Mouse (Mus musculus): ENCODE measurements around the gene Cfdp1. TPM values are rescaled to one million over a fixed set of nuclear protein-coding genes. Genes with fewer than 3 reads are reported as not detected.
A peak's percentile ranks its signal among the peaks of the same experiment; 100 is the strongest.

The Cfdp1 gene
- polyA plus RNA-seq, 1 experiment from 2014 or later = 177 TPM

DNA sequence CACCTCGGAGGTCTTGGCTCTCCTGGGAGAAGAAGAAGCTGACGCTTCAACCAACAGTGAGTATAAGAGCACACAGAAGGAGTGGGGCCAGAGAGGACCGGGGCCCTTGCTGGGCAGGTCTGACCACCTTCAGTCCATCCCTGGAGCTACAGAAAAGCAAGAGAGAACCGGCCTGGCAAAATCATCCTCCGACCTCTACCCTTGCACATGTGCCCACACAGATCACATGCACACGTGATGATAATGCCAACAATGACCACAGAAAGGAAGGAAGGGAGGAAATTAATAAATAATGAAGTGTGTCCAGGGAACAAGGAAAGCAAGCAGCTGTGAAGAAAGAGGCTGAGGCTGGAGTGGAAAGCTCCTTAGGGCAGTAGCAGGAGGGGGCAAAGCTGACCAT is 115.2 kb downstream of the Cfdp1 start:
- ATAC-seq (ENCODE audit: low read depth) = no peak
- no peak overlapping the region for H3K9ac ChIP-seq (replicated peaks; ENCODE audit: low read depth, low read length)
- H3K36me3 ChIP-seq (ENCODE audit: control insufficient read depth, insufficient read depth, low read length) = no peaks in the 10 kb centered on the region
- 64% methylated on average over 6 of the region's 6 CpGs for WGBS
- H3K27me3 ChIP-seq (ENCODE audit: control insufficient read depth, insufficient read depth, low read length) = no peaks in the 10 kb centered on the region
- no peaks in the 10 kb centered on the region for H3K9me3 ChIP-seq (ENCODE audit: control insufficient read depth, low read length)
- no peak overlapping the region for H3K4me3 ChIP-seq (ENCODE audit: low read depth, low read length)
- no peak overlapping the region; the same call in 1 of the 2 replicates for H3K4me2 ChIP-seq (ENCODE audit: low read depth, low read length)
- peaks cover 81% of the 10 kb centered on the region for H3K4me1 ChIP-seq (ENCODE audit: control insufficient read depth, insufficient read depth, low read length)
- H3K27ac ChIP-seq (ENCODE audit: low read depth, low read length) = no peak overlapping the region

DNA sequence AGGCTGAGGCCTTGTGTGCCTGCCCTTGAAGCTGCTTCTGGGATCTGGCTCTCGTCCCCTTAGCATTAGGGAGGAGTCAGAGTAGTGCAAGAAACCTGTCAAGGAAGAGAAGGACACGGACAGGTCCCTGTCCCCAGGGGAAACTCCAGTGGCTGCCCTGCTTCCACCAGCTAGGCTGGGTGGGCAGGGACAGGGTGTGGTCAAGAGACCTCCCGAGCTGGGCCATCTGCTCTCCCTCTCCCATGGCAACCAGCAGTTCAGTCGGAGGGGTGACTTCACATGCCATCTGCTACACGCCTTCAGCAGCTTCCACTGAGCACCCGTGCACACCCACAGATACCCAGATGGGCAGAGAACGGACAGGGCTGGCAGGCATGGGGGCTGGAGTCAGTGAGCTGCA is 117.8 kb downstream of the Cfdp1 start:
- ATAC-seq (ENCODE audit: low read depth) = no peak
- peak overlapping the region; percentile 28; the same call in 1 of the 2 replicates for H3K27ac ChIP-seq (ENCODE audit: low read depth, low read length)
- H3K36me3 ChIP-seq (ENCODE audit: control insufficient read depth, insufficient read depth, low read length) = no peaks in the 10 kb centered on the region
- H3K9ac ChIP-seq (replicated peaks; ENCODE audit: low read depth, low read length) = no peak overlapping the region
- H3K4me3 ChIP-seq (ENCODE audit: low read depth, low read length) = no peak overlapping the region
- 15% methylated on average over 7 of the region's 7 CpGs for WGBS
- no peaks in the 10 kb centered on the region for H3K27me3 ChIP-seq (ENCODE audit: control insufficient read depth, insufficient read depth, low read length)
- H3K9me3 ChIP-seq (ENCODE audit: control insufficient read depth, low read length) = no peaks in the 10 kb centered on the region
- H3K4me1 ChIP-seq (ENCODE audit: control insufficient read depth, insufficient read depth, low read length) = peaks cover 81% of the 10 kb centered on the region
- no peak overlapping the region for H3K4me2 ChIP-seq (ENCODE audit: low read depth, low read length)

GRCm38 (mm10) chr8:111735791-111736190 is 118.3 kb downstream of the Cfdp1 start:
- peaks cover 81% of the 10 kb centered on the region for H3K4me1 ChIP-seq (ENCODE audit: control insufficient read depth, insufficient read depth, low read length)
- H3K36me3 ChIP-seq (ENCODE audit: control insufficient read depth, insufficient read depth, low read length) = no peaks in the 10 kb centered on the region
- 0 out of 2 replicates have a peak overlapping the region, but pooled peaks have one; percentile 25 for H3K9ac ChIP-seq (replicated peaks; ENCODE audit: low read depth, low read length)
- H3K4me3 ChIP-seq (ENCODE audit: low read depth, low read length) = no peak overlapping the region
- no peak for ATAC-seq (ENCODE audit: low read depth)
- H3K9me3 ChIP-seq (ENCODE audit: control insufficient read depth, low read length) = no peaks in the 10 kb centered on the region
- H3K27me3 ChIP-seq (ENCODE audit: control insufficient read depth, insufficient read depth, low read length) = no peaks in the 10 kb centered on the region
- WGBS = 71% methylated on average over 4 of the region's 4 CpGs
- H3K4me2 ChIP-seq (ENCODE audit: low read depth, low read length) = no peak overlapping the region; the same call in 1 of the 2 replicates
- peak overlapping the region; percentile 28 for H3K27ac ChIP-seq (ENCODE audit: low read depth, low read length)

DNA sequence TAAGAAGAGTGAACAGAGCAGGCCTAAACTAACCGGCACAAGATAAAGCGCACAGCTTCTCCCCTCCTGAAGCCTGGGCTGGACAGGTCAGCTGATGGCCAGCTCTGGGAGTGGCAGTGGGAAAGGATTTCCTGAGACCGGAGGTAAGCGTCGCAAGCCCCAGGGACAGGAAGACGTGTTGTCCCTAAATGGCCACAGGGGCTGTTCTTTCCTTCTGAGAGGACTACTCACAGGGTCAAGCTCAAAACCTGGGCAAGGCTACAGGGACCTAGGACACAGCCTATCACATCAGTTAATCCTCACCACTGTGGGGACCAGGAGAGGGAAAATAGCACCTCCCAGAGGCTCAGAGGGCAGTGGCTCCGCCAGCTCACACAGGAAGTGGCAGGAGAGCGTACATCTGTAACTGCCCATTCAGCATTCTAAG is 118.7 kb downstream of the Cfdp1 start:
- H3K9ac ChIP-seq (replicated peaks; ENCODE audit: low read depth, low read length) = no peak overlapping the region
- H3K9me3 ChIP-seq (ENCODE audit: control insufficient read depth, low read length) = no peaks in the 10 kb centered on the region
- no peaks in the 10 kb centered on the region for H3K27me3 ChIP-seq (ENCODE audit: control insufficient read depth, insufficient read depth, low read length)
- H3K4me3 ChIP-seq (ENCODE audit: low read depth, low read length) = no peak overlapping the region
- peaks cover 81% of the 10 kb centered on the region for H3K4me1 ChIP-seq (ENCODE audit: control insufficient read depth, insufficient read depth, low read length)
- no peak overlapping the region; the same call in 1 of the 2 replicates for H3K4me2 ChIP-seq (ENCODE audit: low read depth, low read length)
- WGBS = 63% methylated on average over 8 of the region's 8 CpGs
- no peak for ATAC-seq (ENCODE audit: low read depth)
- no peaks in the 10 kb centered on the region for H3K36me3 ChIP-seq (ENCODE audit: control insufficient read depth, insufficient read depth, low read length)
- no peak overlapping the region for H3K27ac ChIP-seq (ENCODE audit: low read depth, low read length)

GRCm38 (mm10) chr8:111734244-111734960 is 119.7 kb downstream of the Cfdp1 start:
- H3K4me1 ChIP-seq (ENCODE audit: control insufficient read depth, insufficient read depth, low read length) = peaks cover 81% of the 10 kb centered on the region
- H3K9ac ChIP-seq (replicated peaks; ENCODE audit: low read depth, low read length) = no peak overlapping the region
- H3K27ac ChIP-seq (ENCODE audit: low read depth, low read length) = no peak overlapping the region
- H3K9me3 ChIP-seq (ENCODE audit: control insufficient read depth, low read length) = no peaks in the 10 kb centered on the region
- ATAC-seq (ENCODE audit: low read depth) = no peak
- 0 out of 2 replicates have a peak overlapping the region, but pooled peaks have one; percentile 0 for H3K4me2 ChIP-seq (ENCODE audit: low read depth, low read length)
- WGBS = 50% methylated on average over 6 of the region's 6 CpGs
- no peaks in the 10 kb centered on the region for H3K27me3 ChIP-seq (ENCODE audit: control insufficient read depth, insufficient read depth, low read length)
- H3K4me3 ChIP-seq (ENCODE audit: low read depth, low read length) = no peak overlapping the region
- no peaks in the 10 kb centered on the region for H3K36me3 ChIP-seq (ENCODE audit: control insufficient read depth, insufficient read depth, low read length)

GRCm38 (mm10) chr8:111733581-111734243 is 120.4 kb downstream of the Cfdp1 start:
- no peak overlapping the region for H3K4me2 ChIP-seq (ENCODE audit: low read depth, low read length)
- no peak overlapping the region for H3K27ac ChIP-seq (ENCODE audit: low read depth, low read length)
- WGBS = 11% methylated on average over 5 of the region's 5 CpGs
- no peak for ATAC-seq (ENCODE audit: low read depth)
- no peak overlapping the region for H3K4me3 ChIP-seq (ENCODE audit: low read depth, low read length)
- no peaks in the 10 kb centered on the region for H3K36me3 ChIP-seq (ENCODE audit: control insufficient read depth, insufficient read depth, low read length)
- no peaks in the 10 kb centered on the region for H3K9me3 ChIP-seq (ENCODE audit: control insufficient read depth, low read length)
- no peak overlapping the region for H3K9ac ChIP-seq (replicated peaks; ENCODE audit: low read depth, low read length)
- H3K4me1 ChIP-seq (ENCODE audit: control insufficient read depth, insufficient read depth, low read length) = peaks cover 76% of the 10 kb centered on the region
- H3K27me3 ChIP-seq (ENCODE audit: control insufficient read depth, insufficient read depth, low read length) = no peaks in the 10 kb centered on the region

DNA sequence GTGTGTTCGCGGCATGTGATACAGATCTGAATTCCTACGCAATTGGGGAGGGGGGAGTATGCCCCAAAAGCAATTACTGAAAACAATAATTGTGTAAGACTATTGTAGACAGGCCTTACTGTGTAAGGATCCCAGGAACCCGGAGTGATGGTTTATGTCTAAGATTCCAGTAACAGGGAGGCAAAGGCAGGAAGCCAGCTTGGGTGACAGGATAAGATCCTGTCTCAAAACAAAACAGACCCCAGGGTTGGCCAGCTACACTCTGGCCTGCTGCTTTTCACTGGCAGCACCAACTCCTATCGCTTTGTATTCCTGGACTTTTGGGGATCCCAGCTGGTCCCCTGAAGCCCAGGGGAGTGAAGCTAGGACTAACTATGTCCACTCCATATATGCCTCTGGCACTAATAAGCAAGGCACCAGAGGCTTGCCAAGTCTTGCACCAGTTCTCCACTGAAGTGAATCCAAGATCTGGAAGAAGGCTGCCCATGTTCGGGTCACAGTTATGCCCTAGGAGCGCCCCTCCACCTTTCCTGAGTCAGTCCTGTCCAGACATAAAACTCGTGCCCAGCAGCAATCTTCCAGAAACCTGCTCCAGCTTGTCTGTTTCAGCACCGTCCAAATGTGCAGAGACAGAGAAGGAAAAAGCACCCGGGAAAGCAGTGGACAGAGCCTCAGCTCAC is 121.5 kb downstream of the Cfdp1 start:
- Histone ChIP-seq H3K9me3 (ENCODE audit: control insufficient read depth, low read length) (no peaks in the 10 kb centered on the region), H3K4me1 (ENCODE audit: control insufficient read depth, insufficient read depth, low read length) (peaks cover 74% of the 10 kb centered on the region), H3K4me2 (ENCODE audit: low read depth, low read length) (peak overlapping the region; percentile 79), H3K9ac (replicated peaks; ENCODE audit: low read depth, low read length) (peak overlapping the region; percentile 92), H3K27me3 (ENCODE audit: control insufficient read depth, insufficient read depth, low read length) (no peaks in the 10 kb centered on the region), H3K36me3 (ENCODE audit: control insufficient read depth, insufficient read depth, low read length) (no peaks in the 10 kb centered on the region), H3K4me3 (ENCODE audit: low read depth, low read length) (peak overlapping the region; percentile 71), H3K27ac (ENCODE audit: low read depth, low read length) (peak overlapping the region; percentile 70)
- ATAC-seq (ENCODE audit: low read depth) = no peak
- 32% methylated on average over 10 of the region's 10 CpGs for WGBS

DNA sequence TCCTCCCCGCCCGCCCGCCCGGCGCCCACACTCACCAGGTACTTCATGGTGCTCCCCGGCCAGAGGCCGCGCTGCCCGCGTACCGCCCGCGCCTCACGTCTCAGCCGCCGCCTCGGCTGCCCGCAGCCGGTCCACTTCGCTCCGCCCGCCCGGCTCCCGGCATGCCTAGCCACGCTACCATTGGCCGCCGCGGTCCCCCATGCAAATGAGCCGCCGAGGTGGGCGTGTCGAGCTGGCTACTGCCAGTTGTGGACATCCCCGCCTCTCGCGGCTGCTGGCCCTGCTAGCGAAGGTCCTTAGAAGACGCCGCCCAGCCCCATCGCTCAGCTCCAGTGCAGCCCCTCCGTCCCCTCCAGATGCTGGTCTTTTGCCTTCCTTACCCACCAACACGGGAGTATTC is 122.1 kb downstream of the Cfdp1 start:
- Histone ChIP-seq H3K9ac (replicated peaks; ENCODE audit: low read depth, low read length) (peak overlapping the region; percentile 92), H3K36me3 (ENCODE audit: control insufficient read depth, insufficient read depth, low read length) (no peaks in the 10 kb centered on the region), H3K27ac (ENCODE audit: low read depth, low read length) (peak overlapping the region; percentile 70), H3K4me2 (ENCODE audit: low read depth, low read length) (peak overlapping the region; percentile 79), H3K4me1 (ENCODE audit: control insufficient read depth, insufficient read depth, low read length) (peaks cover 70% of the 10 kb centered on the region), H3K27me3 (ENCODE audit: control insufficient read depth, insufficient read depth, low read length) (no peaks in the 10 kb centered on the region), H3K4me3 (ENCODE audit: low read depth, low read length) (peak overlapping the region; percentile 71), H3K9me3 (ENCODE audit: control insufficient read depth, low read length) (no peaks in the 10 kb centered on the region)
- ATAC-seq (ENCODE audit: low read depth) = peak; percentile 95
- WGBS = 0% methylated on average over 40 of the region's 41 CpGs

Data from neural tube, embryonic 14.5 days (tissue).